Mouse (Mus musculus): ENCODE results near the gene Gm11042. TPM values are rescaled to one million over a fixed set of nuclear protein-coding genes. Genes with fewer than 3 reads are reported as not detected.
A peak's percentile ranks its signal among the peaks of the same experiment; 100 is the strongest.

Gm11042 gene
- polyA plus RNA-seq, 1 experiment from 2014 or later = not detected

DNA sequence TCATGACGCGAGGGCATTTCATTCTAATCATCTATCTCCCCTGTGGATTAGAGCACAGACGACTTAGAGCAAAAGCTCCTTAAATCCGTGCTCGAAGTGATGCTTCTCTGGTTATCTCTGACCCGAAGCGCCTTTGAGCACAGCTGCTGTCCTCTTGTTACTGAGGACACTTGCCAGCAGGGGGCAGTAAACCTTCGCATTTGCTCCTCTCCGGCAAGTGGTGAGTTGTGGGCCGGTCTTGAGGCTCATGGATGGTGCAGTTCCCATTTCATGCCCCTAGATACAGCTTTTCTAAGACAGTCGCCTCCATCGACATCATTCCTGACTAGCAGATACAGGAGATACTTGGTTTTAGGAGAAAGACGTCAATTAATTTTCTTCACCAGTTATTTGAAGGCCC, 16.8 kb upstream of the Gm11042 start:
- 24% methylated on average over 13 of the region's 13 CpGs for WGBS
- Histone ChIP-seq H3K9ac (ENCODE audit: low read depth, low read length) (no peak overlapping the region), H3K27me3 (ENCODE audit: control insufficient read depth, insufficient read depth, low read length) (no peaks in the 10 kb centered on the region), H3K27ac (ENCODE audit: low read depth, low read length) (no peak overlapping the region), H3K4me3 (ENCODE audit: low read depth, low read length) (no peak overlapping the region), H3K9me3 (ENCODE audit: control insufficient read depth, low read length) (no peaks in the 10 kb centered on the region), H3K36me3 (ENCODE audit: control insufficient read depth, insufficient read depth, low read length) (no peaks in the 10 kb centered on the region), H3K4me2 (replicated peaks; ENCODE audit: low read depth, low read length) (no peak overlapping the region), H3K4me1 (replicated peaks; ENCODE audit: control insufficient read depth, insufficient read depth, low read length) (no peaks in the 10 kb centered on the region)
- DNase-seq (ENCODE audit: low spot score) (peak; percentile 89), ATAC-seq (ENCODE audit: low FRiP score) (peak; percentile 65)

DNA sequence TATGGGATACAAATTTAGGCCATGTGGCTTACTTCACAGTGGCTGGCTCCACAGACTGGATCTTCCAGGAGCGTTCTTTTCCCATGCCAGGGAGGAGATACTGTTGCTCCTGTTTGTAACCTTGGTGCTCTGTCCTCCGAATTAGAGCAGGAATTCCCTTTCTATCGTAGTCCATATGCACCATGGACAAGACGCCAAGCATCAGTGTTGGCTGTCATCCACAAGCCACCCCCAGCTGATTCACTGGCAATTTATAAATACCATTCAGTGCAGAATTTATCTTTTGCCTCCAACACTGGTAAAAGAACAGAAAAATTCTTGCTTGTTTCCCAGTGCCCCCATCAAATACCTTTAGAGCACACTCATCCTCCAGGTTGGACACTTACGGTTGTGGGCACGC, 13.6 kb upstream of the Gm11042 start:
- H3K9me3 ChIP-seq (ENCODE audit: control insufficient read depth, low read length) = no peaks in the 10 kb centered on the region
- no peaks in the 10 kb centered on the region for H3K27me3 ChIP-seq (ENCODE audit: control insufficient read depth, insufficient read depth, low read length)
- no peaks in the 10 kb centered on the region for H3K4me1 ChIP-seq (replicated peaks; ENCODE audit: control insufficient read depth, insufficient read depth, low read length)
- WGBS = 95% methylated on average over 6 of the region's 6 CpGs
- H3K9ac ChIP-seq (ENCODE audit: low read depth, low read length) = no peak overlapping the region
- no peak overlapping the region for H3K27ac ChIP-seq (ENCODE audit: low read depth, low read length)
- H3K4me2 ChIP-seq (replicated peaks; ENCODE audit: low read depth, low read length) = no peak overlapping the region
- DNase-seq (ENCODE audit: low spot score) (no peak), ATAC-seq (ENCODE audit: low FRiP score) (no peak)
- H3K4me3 ChIP-seq (ENCODE audit: low read depth, low read length) = no peak overlapping the region
- H3K36me3 ChIP-seq (ENCODE audit: control insufficient read depth, insufficient read depth, low read length) = no peaks in the 10 kb centered on the region

DNA sequence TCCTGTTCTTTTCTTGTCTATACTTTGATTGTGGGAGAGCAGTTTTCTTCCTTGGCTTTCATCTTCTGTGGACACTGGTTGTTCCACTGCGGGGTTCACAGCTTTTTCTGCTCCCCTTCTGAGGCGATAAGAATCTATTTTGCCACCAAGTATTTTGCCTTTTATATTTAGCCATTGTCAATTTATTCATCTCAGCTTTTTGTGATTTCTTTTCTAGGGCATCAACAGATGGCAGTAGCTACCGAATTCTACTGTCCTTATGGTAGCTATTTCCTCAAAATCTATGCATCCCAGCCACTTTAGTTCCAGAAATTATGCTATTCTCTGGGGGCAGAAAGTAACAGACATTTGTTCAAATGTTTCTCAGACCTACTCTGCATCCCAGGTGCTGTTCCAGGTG, 10.4 kb upstream of the Gm11042 start:
- Histone ChIP-seq H3K4me2 (replicated peaks; ENCODE audit: low read depth, low read length) (no peak overlapping the region), H3K36me3 (ENCODE audit: control insufficient read depth, insufficient read depth, low read length) (no peaks in the 10 kb centered on the region), H3K9me3 (ENCODE audit: control insufficient read depth, low read length) (no peaks in the 10 kb centered on the region), H3K27ac (ENCODE audit: low read depth, low read length) (no peak overlapping the region), H3K4me1 (replicated peaks; ENCODE audit: control insufficient read depth, insufficient read depth, low read length) (no peaks in the 10 kb centered on the region), H3K27me3 (ENCODE audit: control insufficient read depth, insufficient read depth, low read length) (no peaks in the 10 kb centered on the region), H3K9ac (ENCODE audit: low read depth, low read length) (no peak overlapping the region), H3K4me3 (ENCODE audit: low read depth, low read length) (no peak overlapping the region)
- ATAC-seq (ENCODE audit: low FRiP score) = no peak
- no peak for DNase-seq (ENCODE audit: low spot score)
- WGBS = 93% methylated on average over 3 of the region's 3 CpGs

DNA sequence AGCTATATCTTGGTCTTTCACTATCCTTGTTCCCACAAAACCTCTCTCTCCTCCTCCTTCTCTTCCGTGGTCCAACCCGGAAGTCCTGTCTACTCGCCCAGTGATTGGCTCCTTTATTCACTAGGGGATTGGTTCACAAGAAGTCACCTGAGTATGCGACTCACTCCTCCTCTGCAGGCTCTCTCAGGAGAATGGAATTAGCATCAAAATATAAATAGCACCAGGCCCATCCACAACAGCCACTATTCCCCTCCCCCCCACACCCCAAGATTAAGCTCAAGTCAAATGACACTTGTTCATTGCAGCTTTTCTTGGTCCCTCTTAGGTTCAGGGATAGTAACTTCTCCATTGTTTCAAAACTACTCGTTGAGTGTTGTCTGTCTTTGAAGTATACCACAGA, 5.8 kb upstream of the Gm11042 start:
- H3K4me1 ChIP-seq (replicated peaks; ENCODE audit: control insufficient read depth, insufficient read depth, low read length) = no peaks in the 10 kb centered on the region
- DNase-seq (ENCODE audit: low spot score) = no peak

GRCm38 (mm10) chr12:74320318-74320717, 4.1 kb upstream of the Gm11042 start:
- H3K36me3 ChIP-seq (ENCODE audit: control insufficient read depth, insufficient read depth, low read length) = no peaks in the 10 kb centered on the region
- H3K4me3 ChIP-seq (ENCODE audit: low read depth, low read length) = no peak overlapping the region
- no peaks in the 10 kb centered on the region for H3K9me3 ChIP-seq (ENCODE audit: control insufficient read depth, low read length)
- no peaks in the 10 kb centered on the region for H3K4me1 ChIP-seq (replicated peaks; ENCODE audit: control insufficient read depth, insufficient read depth, low read length)
- H3K9ac ChIP-seq (ENCODE audit: low read depth, low read length) = no peak overlapping the region
- 22% methylated on average over 10 of the region's 10 CpGs for WGBS
- DNase-seq (ENCODE audit: low spot score) = peak; percentile 89
- H3K27me3 ChIP-seq (ENCODE audit: control insufficient read depth, insufficient read depth, low read length) = no peaks in the 10 kb centered on the region
- ATAC-seq (ENCODE audit: low FRiP score) = no peak
- no peak overlapping the region for H3K27ac ChIP-seq (ENCODE audit: low read depth, low read length)
- H3K4me2 ChIP-seq (replicated peaks; ENCODE audit: low read depth, low read length) = no peak overlapping the region

More for the DNA sequence above, 5.8 kb upstream of the Gm11042 start:
- H3K4me2 ChIP-seq (replicated peaks; ENCODE audit: low read depth, low read length) = no peak overlapping the region
- ATAC-seq (ENCODE audit: low FRiP score) = no peak
- no peaks in the 10 kb centered on the region for H3K36me3 ChIP-seq (ENCODE audit: control insufficient read depth, insufficient read depth, low read length)
- H3K27ac ChIP-seq (ENCODE audit: low read depth, low read length) = no peak overlapping the region
- no peak overlapping the region for H3K9ac ChIP-seq (ENCODE audit: low read depth, low read length)
- no peaks in the 10 kb centered on the region for H3K9me3 ChIP-seq (ENCODE audit: control insufficient read depth, low read length)
- no peak overlapping the region for H3K4me3 ChIP-seq (ENCODE audit: low read depth, low read length)
- H3K27me3 ChIP-seq (ENCODE audit: control insufficient read depth, insufficient read depth, low read length) = no peaks in the 10 kb centered on the region
- WGBS = 76% methylated on average over 5 of the region's 5 CpGs

- H3K4me2 ChIP-seq (replicated peaks; ENCODE audit: low read depth, low read length) = peak overlapping the region; percentile 48
- H3K9ac ChIP-seq (ENCODE audit: low read depth, low read length) = peak overlapping the region; percentile 57; the same call in 1 of the 2 replicates
- peak overlapping the region; percentile 82 for H3K27ac ChIP-seq (ENCODE audit: low read depth, low read length)
- H3K27me3 ChIP-seq (ENCODE audit: control insufficient read depth, insufficient read depth, low read length) = no peaks in the 10 kb centered on the region
- no peaks in the 10 kb centered on the region for H3K4me1 ChIP-seq (replicated peaks; ENCODE audit: control insufficient read depth, insufficient read depth, low read length)
- peak overlapping the region; percentile 40 for H3K4me3 ChIP-seq (ENCODE audit: low read depth, low read length)
- 14% methylated on average over 15 of the region's 15 CpGs for WGBS
- DNase-seq (ENCODE audit: low spot score) (peak; percentile 87), ATAC-seq (ENCODE audit: low FRiP score) (peak; percentile 84)
- H3K36me3 ChIP-seq (ENCODE audit: control insufficient read depth, insufficient read depth, low read length) = no peaks in the 10 kb centered on the region
- no peaks in the 10 kb centered on the region for H3K9me3 ChIP-seq (ENCODE audit: control insufficient read depth, low read length)
Measured at GRCm38 (mm10) chr12:74316989-74317759, 980 bp upstream of the Gm11042 start.

GRCm38 (mm10) chr12:74315221-74315620, 973 bp downstream of the Gm11042 start:
- Histone ChIP-seq H3K4me3 (ENCODE audit: low read depth, low read length) (no peak overlapping the region), H3K9ac (ENCODE audit: low read depth, low read length) (no peak overlapping the region), H3K4me2 (replicated peaks; ENCODE audit: low read depth, low read length) (no peak overlapping the region), H3K4me1 (replicated peaks; ENCODE audit: control insufficient read depth, insufficient read depth, low read length) (no peaks in the 10 kb centered on the region), H3K27ac (ENCODE audit: low read depth, low read length) (no peak overlapping the region), H3K27me3 (ENCODE audit: control insufficient read depth, insufficient read depth, low read length) (no peaks in the 10 kb centered on the region), H3K9me3 (ENCODE audit: control insufficient read depth, low read length) (no peaks in the 10 kb centered on the region), H3K36me3 (ENCODE audit: control insufficient read depth, insufficient read depth, low read length) (no peaks in the 10 kb centered on the region)
- no peak for ATAC-seq (ENCODE audit: low FRiP score)
- 59% methylated on average over 2 of the region's 2 CpGs for WGBS
- DNase-seq (ENCODE audit: low spot score) = no peak

- no peak overlapping the region for H3K4me3 ChIP-seq (ENCODE audit: low read depth, low read length)
- H3K36me3 ChIP-seq (ENCODE audit: control insufficient read depth, insufficient read depth, low read length) = no peaks in the 10 kb centered on the region
- H3K9ac ChIP-seq (ENCODE audit: low read depth, low read length) = no peak overlapping the region
- no peaks in the 10 kb centered on the region for H3K9me3 ChIP-seq (ENCODE audit: control insufficient read depth, low read length)
- 69% methylated on average over 3 of the region's 3 CpGs for WGBS
- H3K27ac ChIP-seq (ENCODE audit: low read depth, low read length) = no peak overlapping the region
- no peaks in the 10 kb centered on the region for H3K4me1 ChIP-seq (replicated peaks; ENCODE audit: control insufficient read depth, insufficient read depth, low read length)
- H3K4me2 ChIP-seq (replicated peaks; ENCODE audit: low read depth, low read length) = no peak overlapping the region
- DNase-seq (ENCODE audit: low spot score) (no peak), ATAC-seq (ENCODE audit: low FRiP score) (no peak)
- no peaks in the 10 kb centered on the region for H3K27me3 ChIP-seq (ENCODE audit: control insufficient read depth, insufficient read depth, low read length)
Measured at GRCm38 (mm10) chr12:74312611-74313010, 3.6 kb downstream of the Gm11042 start.

All from hindbrain, embryonic 11.5 days (tissue).